Mouse (Mus musculus): ENCODE data around the gene Evx2. TPM values are rescaled to one million over a fixed set of nuclear protein-coding genes. Genes with fewer than 3 reads are reported as not detected.
A peak's percentile ranks its signal among the peaks of the same experiment; 100 is the strongest.

Evx2 gene
- polyA plus RNA-seq, 1 experiment from 2014 or later = not detected

GRCm38 (mm10) chr2:74668370-74669229 lies 9.2 kb upstream of the Evx2 start:
- Histone ChIP-seq H3K4me1 (ENCODE audit: insufficient read depth) (no peaks in the 10 kb centered on the region), H3K27me3 (ENCODE audit: insufficient read depth, low read length) (peaks cover 99% of the 10 kb centered on the region), H3K4me2 (peak overlapping the region; percentile 75), H3K9ac (no peak overlapping the region; the same call in 1 of the 2 replicates), H3K36me3 (ENCODE audit: insufficient read depth) (no peaks in the 10 kb centered on the region), H3K9me3 (ENCODE audit: low read depth, low read length) (no peaks in the 10 kb centered on the region), H3K4me3 (ENCODE audit: low read depth, low read length) (peak overlapping the region; percentile 41), H3K27ac (ENCODE audit: low read depth) (no peak overlapping the region)
- DNase-seq (no peak), ATAC-seq (ENCODE audit: insufficient read depth) (peak; percentile 33)
- under 1% methylated on average over 69 of the region's 74 CpGs for WGBS
- no peak for TF ChIP-seq CTCF (IDR thresholded peaks at IDR 0.05; ENCODE audit: low read depth)

DNA sequence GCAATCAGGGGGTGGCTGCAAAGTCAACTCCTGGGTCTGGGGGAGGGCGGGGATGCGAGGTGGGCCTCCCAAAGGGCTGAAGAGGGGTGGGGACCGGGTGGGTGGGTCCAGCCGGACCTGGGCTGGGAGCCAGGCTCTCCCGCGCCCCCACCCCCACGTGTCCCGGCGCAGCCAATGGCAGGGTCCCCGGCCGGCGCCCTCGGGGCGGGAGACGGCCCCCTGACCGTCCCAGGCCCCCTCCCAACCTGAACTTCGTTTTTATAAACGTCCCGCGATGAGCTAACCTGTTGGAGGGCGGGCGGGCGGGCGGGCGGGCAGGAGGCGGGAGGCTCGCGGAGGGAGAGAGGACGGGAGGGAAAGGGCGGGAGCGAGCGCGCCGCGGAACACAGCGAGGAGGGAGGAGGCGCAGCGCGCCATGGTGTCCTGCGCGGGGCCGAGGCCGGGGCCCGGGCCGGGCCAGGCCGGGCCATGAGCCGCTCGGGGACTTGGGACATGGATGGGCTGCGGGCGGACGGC lies 8.5 kb upstream of the Evx2 start, which contains the start of gene Hoxd13:
Hoxd13 (plus strand) TSS at position 469 of the 516 bp plus-strand sequence.
- Histone ChIP-seq H3K4me3 (ENCODE audit: low read depth, low read length) (peak within 1 kb of the TSS; percentile 41), H3K27ac (ENCODE audit: low read depth) (no peak within 1 kb of the TSS), H3K36me3 (ENCODE audit: insufficient read depth) (no peaks in the 10 kb centered on the region), H3K4me1 (ENCODE audit: insufficient read depth) (no peaks in the 10 kb centered on the region), H3K9me3 (ENCODE audit: low read depth, low read length) (no peaks in the 10 kb centered on the region), H3K4me2 (peak within 1 kb of the TSS; percentile 75), H3K9ac (no peak within 1 kb of the TSS; the same call in 1 of the 2 replicates), H3K27me3 (ENCODE audit: insufficient read depth, low read length) (peaks cover 99% of the 10 kb centered on the region)
- peak; percentile 67; the same call in 1 of the 2 replicates for ATAC-seq (ENCODE audit: insufficient read depth)
- no peak for DNase-seq
- no peak for TF ChIP-seq CTCF (IDR thresholded peaks at IDR 0.05; ENCODE audit: low read depth)
- under 1% methylated on average over 38 of the region's 51 CpGs for WGBS

GRCm38 (mm10) chr2:74667191-74667841 lies 8.0 kb upstream of the Evx2 start:
- Histone ChIP-seq H3K27ac (ENCODE audit: low read depth) (no peak overlapping the region), H3K9me3 (ENCODE audit: low read depth, low read length) (no peaks in the 10 kb centered on the region), H3K4me3 (ENCODE audit: low read depth, low read length) (peak overlapping the region; percentile 41), H3K4me1 (ENCODE audit: insufficient read depth) (no peaks in the 10 kb centered on the region), H3K9ac (no peak overlapping the region), H3K4me2 (peak overlapping the region; percentile 75; the same call in 1 of the 2 replicates), H3K27me3 (ENCODE audit: insufficient read depth, low read length) (peaks cover 99% of the 10 kb centered on the region), H3K36me3 (ENCODE audit: insufficient read depth) (no peaks in the 10 kb centered on the region)
- TF ChIP-seq CTCF (IDR thresholded peaks at IDR 0.05; ENCODE audit: low read depth) = no peak
- WGBS = 3% methylated on average over 36 of the region's 36 CpGs
- ATAC-seq (ENCODE audit: insufficient read depth) = no peak
- DNase-seq = no peak

DNA sequence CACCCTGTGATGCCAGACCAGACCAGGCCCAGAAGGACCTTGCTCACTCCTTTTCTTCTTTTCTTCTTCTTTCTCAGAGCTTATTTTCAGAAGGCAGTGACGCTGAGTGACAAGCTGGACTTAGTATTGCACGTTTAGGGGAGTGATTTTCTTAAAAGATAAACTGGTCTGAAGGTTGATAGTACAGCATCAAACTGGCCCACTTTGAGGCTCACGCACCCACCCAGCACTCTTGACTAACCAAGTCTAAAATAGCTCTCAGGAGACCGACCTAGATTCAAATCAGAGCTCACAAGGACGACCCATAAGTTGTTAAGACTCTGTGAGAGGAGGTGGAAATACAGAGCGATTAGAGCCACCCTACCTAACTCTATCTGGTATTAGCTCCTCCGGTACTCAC lies 7.1 kb upstream of the Evx2 start:
- Histone ChIP-seq H3K9me3 (ENCODE audit: low read depth, low read length) (no peaks in the 10 kb centered on the region), H3K9ac (no peak overlapping the region), H3K27me3 (ENCODE audit: insufficient read depth, low read length) (peaks cover 99% of the 10 kb centered on the region), H3K4me3 (ENCODE audit: low read depth, low read length) (no peak overlapping the region), H3K27ac (ENCODE audit: low read depth) (no peak overlapping the region), H3K4me1 (ENCODE audit: insufficient read depth) (no peaks in the 10 kb centered on the region), H3K4me2 (no peak overlapping the region), H3K36me3 (ENCODE audit: insufficient read depth) (no peaks in the 10 kb centered on the region)
- ATAC-seq (ENCODE audit: insufficient read depth) = no peak
- TF ChIP-seq CTCF (IDR thresholded peaks at IDR 0.05; ENCODE audit: low read depth) = no peak
- DNase-seq = no peak
- 5% methylated on average over 7 of the region's 7 CpGs for WGBS

GRCm38 (mm10) chr2:74663291-74663925 lies 4.1 kb upstream of the Evx2 start:
- Histone ChIP-seq H3K4me2 (no peak overlapping the region), H3K4me3 (ENCODE audit: low read depth, low read length) (no peak overlapping the region), H3K36me3 (ENCODE audit: insufficient read depth) (no peaks in the 10 kb centered on the region), H3K9ac (no peak overlapping the region), H3K27ac (ENCODE audit: low read depth) (no peak overlapping the region), H3K9me3 (ENCODE audit: low read depth, low read length) (no peaks in the 10 kb centered on the region), H3K4me1 (ENCODE audit: insufficient read depth) (no peaks in the 10 kb centered on the region), H3K27me3 (ENCODE audit: insufficient read depth, low read length) (peaks cover 97% of the 10 kb centered on the region)
- DNase-seq = peak; percentile 84
- no peak for ATAC-seq (ENCODE audit: insufficient read depth)
- WGBS = 4% methylated on average over 18 of the region's 18 CpGs
- TF ChIP-seq CTCF (IDR thresholded peaks at IDR 0.05; ENCODE audit: low read depth) = peak; percentile 74

DNA sequence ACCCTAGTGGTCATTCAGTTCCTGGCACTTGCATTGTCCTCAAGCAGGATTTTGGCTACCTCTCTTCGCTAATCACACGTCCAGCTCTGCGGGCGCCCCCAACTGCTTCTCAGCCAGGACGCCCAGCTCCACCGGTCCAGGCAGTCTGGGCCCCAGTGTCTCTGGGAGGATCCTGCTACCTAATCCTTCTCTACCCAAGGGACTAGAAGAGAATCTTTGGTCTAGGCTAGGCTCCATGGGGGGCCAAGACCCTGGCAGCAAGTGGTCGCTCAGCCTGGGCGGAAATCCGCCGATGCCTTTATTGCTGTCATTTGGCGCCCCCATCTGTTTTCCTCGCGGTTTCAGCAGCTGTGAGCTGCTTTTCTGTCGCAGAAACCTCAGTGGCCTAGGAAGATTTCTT lies 2.3 kb upstream of the Evx2 start:
- no peak overlapping the region for H3K9ac ChIP-seq
- DNase-seq (peak; percentile 88), ATAC-seq (ENCODE audit: insufficient read depth) (peak; percentile 48; the same call in 1 of the 2 replicates)
- peak overlapping the region; percentile 20; the same call in 1 of the 2 replicates for H3K4me3 ChIP-seq (ENCODE audit: low read depth, low read length)
- H3K27me3 ChIP-seq (ENCODE audit: insufficient read depth, low read length) = peaks cover 97% of the 10 kb centered on the region
- H3K4me1 ChIP-seq (ENCODE audit: insufficient read depth) = no peaks in the 10 kb centered on the region
- H3K4me2 ChIP-seq = peak overlapping the region; percentile 50
- no peaks in the 10 kb centered on the region for H3K36me3 ChIP-seq (ENCODE audit: insufficient read depth)
- TF ChIP-seq CTCF (IDR thresholded peaks at IDR 0.05; ENCODE audit: low read depth) = peak; percentile 65
- no peaks in the 10 kb centered on the region for H3K9me3 ChIP-seq (ENCODE audit: low read depth, low read length)
- under 1% methylated on average over 14 of the region's 14 CpGs for WGBS
- no peak overlapping the region for H3K27ac ChIP-seq (ENCODE audit: low read depth)

Data from lung, embryonic 14.5 days (tissue).